Mouse (Mus musculus) yolk sac, embryonic 10.5 days (tissue): ENCODE data around the gene Exosc2.

Source experiments
- DNase-seq: peaks from one replicate; pipeline ENCODE4 v3.0.0-alpha.2; 2017; ENCODE audit warnings: low spot score

Exosc2 gene

GRCm38 (mm10) chr2:31727576-31728277, 57.2 kb downstream of the Exosc2 start:
- DNase-seq: no peak

GRCm38 (mm10) chr2:31730640-31731039, 60.1 kb downstream of the Exosc2 start:
- DNase-seq: no peak
